Mouse (Mus musculus) c-Kit-positive CD71-positive TER-119-negative erythroid progenitor cells, embryonic 14.5 days (primary cell): Measurements from ENCODE around the gene Tmem92.

Source experiments
- DNase-seq: peaks from one replicate; pipeline ENCODE4 v3.0.0-alpha.2; 2013; ENCODE audit warnings: low read depth

Gene Tmem92

GRCm38 (mm10) chr11:94728545-94728944 lies 54.0 kb downstream of the Tmem92 start:
- no peak for DNase-seq

DNA sequence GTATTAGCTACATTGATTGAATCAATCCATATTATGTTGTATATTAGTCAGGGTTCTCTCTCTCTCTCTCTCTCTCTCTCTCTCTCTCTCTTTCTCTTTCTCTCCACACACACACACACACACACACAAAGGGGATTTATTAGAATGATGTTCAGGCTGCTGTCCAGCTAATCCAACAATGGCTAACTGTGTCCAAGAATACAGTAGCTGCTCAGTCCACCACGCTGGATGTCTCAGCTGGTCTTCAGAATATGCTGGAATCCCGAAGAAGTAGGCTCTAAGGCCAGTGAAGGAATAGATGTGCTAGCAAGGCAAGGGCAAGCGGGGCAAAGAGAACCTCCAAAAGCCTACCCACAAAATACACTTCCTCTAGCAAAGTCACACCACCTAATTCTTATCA lies 55.2 kb downstream of the Tmem92 start:
- no peak for DNase-seq
